Mouse (Mus musculus) thymus, postnatal 10 days (tissue): ENCODE measurements around the gene Sowahc.

Experiments used
- DNase-seq, 2 experiments: peaks; one replicate each; pipeline ENCODE4 v3.0.0; 2021; ENCODE audit warnings: low spot score in 2 of 2

Gene Sowahc

GRCm38 (mm10) chr10:59221473-59222270, at the start of gene Sowahc, which contains the start of gene Sept10:
Gene Sowahc (plus strand): TSS chr10:59221953.
Gene Sept10 (minus strand): TSS chr10:59221847.
- DNase-seq = peak; percentile 93 to 98

GRCm38 (mm10) chr10:59172539-59172938, 49.2 kb upstream of the Sowahc start:
- no peak for DNase-seq

DNA sequence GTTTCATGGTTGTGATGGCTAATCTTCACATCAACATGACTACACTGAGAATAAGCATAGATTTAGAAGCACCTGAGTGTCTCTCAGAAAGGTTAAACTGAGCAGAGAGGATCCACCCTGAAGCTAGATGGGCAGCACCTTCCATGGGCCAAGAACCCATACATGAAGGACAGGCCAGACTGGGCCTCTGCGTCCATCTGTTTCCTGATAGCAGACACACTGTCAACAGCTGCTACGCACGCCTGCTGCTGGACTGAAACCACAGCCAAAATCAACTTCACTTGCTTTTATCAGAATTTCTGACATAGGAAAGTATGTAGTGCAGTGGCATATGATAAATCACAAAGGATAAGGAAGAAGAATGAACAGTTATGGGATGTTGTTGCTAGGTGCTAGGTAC, 42.1 kb upstream of the Sowahc start:
- DNase-seq = no peak

DNA sequence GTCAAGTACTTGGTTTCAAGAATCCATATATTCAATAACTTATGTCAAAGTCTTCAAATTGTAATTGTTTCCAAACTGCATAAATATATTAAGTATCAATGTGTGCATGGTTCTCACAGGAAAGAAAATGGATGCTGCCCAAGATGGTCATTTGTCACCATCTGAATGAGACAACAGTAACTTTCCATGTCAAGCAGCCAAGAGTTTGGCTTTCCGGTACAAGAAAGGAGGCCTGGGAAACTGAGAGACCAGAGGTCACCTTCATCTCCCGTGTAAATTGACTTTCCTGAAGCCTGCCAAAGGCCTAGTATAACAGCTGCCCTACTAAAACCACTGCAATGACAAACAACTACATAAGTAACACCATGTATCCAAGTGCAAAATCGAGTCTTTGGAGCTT, 39.4 kb upstream of the Sowahc start:
- DNase-seq = no peak

- no peak for DNase-seq
Measured at GRCm38 (mm10) chr10:59194891-59195290, 26.9 kb upstream of the Sowahc start.

DNA sequence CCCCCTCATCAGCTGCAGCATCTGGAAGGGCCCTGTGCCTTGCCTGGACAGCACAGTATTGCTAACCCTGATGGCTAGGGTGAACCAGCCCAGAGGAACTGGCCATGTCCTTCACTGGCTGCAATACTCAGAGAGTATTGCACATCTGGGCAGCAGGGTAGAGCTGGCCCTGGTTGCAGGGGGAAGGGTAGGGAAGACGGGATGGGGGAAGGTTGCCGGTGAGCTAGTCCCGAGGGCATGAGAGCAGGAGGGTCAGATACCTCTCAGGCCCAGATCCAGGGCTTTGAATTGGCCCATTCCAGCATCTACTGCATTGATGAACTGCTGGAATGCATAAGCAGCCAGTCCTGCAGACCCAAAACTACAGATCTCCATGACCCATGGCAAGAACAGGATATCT, 25.0 kb upstream of the Sowahc start:
- no peak for DNase-seq

- no peak for DNase-seq
Measured at GRCm38 (mm10) chr10:59200011-59200410, 21.7 kb upstream of the Sowahc start.

GRCm38 (mm10) chr10:59220824-59221472, 805 bp upstream of the Sowahc start:
- DNase-seq = no peak

GRCm38 (mm10) chr10:59222271-59223101, 733 bp downstream of the Sowahc start:
- DNase-seq = peak; percentile 7 to 15

DNA sequence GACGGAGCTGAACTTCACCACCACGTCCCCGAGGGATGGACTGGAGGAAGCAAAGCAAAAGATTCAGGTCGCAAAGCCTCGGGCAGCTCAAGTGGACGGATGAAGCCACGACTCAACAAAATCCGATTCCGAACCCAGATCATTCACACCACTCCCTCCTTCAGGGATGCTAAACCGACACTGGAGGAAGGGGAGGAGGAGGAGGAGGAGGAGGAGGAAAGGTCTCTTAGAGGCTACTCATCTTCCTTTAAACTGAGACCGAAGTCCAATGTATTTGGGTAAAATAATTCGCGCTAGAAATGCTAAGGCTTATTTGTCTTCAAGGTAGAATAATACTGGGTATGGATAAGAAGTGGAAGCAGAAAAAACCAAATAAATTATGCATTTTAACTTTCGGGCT, 1.5 kb downstream of the Sowahc start:
- DNase-seq = no peak

DNA sequence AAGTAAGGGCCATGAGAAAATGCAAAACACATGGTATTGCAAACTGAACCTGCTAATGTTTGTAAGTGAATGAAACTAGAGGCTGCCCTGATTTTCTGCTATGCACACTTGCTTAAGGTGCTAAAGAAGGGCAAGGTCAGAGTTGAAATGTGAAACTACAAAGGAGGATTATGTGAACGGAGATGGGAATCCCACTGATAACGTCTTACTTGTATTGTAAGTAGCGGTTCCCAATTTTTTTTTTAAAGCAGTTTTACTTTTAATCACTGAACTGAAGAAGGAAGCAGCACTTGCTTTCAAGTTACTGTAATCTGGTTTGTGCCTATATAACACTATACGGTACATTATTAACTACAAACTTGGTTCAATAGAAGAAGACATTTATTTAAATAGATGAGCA, 2.1 kb downstream of the Sowahc start:
- DNase-seq = no peak

DNA sequence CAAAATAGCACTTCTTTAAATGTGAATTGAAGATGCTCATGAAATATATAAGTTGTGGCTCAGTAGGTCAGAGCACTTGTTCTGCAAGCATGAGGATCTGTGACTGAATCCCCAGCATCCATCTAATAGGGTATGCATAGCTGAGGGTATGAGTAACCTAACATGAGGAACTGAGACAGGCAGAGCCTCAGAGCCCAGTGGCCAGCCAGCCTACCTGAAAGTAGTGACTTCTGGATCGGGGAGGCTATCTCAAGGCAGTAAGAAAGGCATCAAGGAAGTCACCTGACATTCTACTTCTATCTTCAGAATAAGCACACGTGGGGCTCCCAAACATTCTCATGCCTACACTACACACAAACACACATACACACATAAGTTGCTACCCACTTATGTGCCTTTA, 3.4 kb downstream of the Sowahc start:
- DNase-seq = no peak

DNA sequence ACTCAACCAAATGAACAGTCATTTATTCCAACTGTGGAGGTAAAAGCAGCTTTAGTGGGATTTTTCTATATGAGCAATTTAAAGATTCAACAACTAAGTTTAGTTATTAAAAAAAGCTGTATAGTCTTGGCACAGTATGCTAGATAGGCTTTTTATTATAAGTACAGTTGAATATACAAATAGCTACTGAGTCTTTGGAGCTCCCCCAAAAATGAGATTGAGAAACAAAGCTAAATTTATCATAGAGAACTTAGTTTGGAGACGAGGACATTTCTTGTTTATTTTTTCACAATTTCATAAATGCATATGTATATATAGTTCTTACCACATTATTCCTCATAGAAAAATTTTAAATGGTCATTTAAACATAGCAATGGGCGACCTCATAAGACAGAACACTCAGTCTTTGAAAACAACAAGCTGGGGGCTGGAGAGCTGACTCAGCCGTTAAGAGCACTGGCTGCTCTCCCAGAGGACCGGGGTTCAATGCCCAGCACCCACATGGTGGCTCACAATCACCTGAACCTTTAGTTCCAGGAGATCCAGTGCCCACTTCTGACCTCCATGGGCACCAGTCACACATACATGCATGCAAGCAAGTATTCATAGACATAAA, 7.6 kb downstream of the Sowahc start:
- DNase-seq = no peak

DNA sequence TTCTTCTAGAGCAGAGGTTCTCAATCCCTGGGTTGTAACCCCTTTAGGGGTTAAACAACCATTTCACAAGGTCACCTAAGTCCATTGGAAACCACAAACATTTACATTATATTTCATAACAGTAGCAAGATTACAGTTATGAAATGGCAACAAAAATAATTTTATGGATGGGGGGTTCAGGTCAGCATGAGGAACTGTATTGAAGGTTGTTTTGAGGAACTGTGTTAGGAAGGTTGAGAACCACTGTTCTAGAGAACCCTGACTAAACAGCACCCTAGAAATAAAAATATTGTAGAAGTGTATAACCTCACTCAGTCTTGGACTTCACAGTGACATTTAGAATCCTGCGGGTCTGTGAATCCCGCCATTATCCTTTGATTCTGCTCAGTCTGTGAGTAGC, 13.5 kb downstream of the Sowahc start:
- DNase-seq = no peak

- DNase-seq = no peak
Measured at GRCm38 (mm10) chr10:59235847-59236246, 14.1 kb downstream of the Sowahc start.

GRCm38 (mm10) chr10:59236486-59236885, 14.7 kb downstream of the Sowahc start:
- no peak for DNase-seq

DNA sequence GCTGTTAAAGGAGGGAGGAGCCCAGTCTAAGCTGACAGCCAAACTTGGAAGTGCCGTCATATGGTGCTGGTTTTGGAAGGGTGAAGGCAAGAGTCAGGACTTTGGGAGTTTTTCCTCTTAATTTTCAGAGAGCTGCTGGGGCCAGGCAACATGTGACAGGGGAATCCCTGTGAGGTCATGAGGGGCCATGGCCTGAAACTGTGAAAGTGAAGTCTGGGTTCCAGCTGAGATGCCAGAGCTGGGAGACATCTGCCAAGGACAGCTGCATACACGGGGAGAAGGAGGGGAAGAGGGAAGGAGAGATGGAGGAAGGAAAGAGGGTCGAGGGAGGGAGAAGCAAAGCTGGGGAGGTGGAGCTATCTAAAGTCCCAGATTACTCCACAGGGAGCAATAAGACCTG, 16.0 kb downstream of the Sowahc start:
- DNase-seq = no peak

GRCm38 (mm10) chr10:59241141-59241541, 19.4 kb downstream of the Sowahc start:
- DNase-seq = no peak

- DNase-seq = no peak
Measured at GRCm38 (mm10) chr10:59249531-59249930, 27.8 kb downstream of the Sowahc start.

DNA sequence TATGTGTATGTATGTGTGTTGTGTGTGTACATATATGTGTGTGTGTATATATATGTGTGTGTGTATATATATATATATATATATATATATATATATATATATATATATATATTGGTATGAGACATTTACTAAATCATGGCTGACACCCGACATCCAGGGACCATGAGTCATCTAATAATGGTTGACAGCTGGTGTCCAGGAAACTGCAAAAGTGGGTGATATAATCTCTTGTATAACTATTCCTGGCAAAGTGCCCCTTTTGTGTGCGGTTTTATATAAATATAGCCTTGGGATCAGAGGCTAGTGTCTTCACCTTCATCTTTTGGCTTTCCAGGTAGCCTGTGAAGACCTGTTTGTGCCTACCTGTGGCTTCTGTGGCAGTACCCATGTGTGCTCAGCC, 28.9 kb downstream of the Sowahc start:
- DNase-seq = no peak

DNA sequence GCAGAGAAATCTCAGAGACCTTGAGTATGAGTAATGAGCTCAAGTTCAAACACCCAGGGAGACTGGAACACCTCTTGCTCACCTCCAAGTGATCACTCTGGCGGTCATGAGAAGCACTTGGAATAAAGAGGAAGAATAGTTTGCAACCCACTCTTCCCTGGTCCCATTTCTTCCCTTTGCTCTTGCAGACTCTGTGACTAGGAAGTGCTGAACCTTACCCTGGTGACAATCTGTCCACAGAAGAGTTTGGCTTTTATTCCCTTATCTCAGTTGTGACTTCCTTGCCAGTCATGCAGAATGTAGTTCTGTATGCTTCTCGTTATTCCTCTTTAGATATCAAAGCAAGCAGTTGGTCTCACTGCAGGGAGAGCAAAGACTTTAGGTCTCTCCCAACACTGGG, 30.2 kb downstream of the Sowahc start:
- no peak for DNase-seq

DNA sequence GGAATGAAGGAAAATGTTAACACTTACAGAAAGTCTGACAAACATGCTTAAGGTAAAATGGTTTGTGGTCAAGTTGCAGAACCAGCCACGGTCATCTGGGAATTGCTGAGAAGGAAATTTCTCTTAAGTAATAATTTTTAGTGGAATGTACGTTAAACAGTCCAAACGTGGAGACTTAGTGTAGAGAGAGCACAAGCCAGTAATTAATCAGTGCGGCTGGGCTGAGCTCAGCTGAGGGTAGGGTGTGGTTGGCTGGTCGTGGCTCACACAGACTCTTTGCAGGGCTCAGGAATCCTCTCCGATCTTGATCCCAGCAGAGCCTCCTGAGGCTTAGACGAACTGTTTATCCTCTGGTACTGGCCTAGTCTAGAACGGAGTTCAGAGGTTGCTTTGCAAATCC, 30.6 kb downstream of the Sowahc start:
- no peak for DNase-seq
